Mouse (Mus musculus) ES-Bruce4 (cell line): ENCODE results near the gene Ppp6r2.

Source experiments
- EP300 ChIP-seq: IDR thresholded peaks from 2 replicates; pipeline ENCODE4 v1.6.1; 2011; ENCODE audit warnings: low read depth, low read length; ENCODE audit not compliant: insufficient read depth
- POLR2A ChIP-seq: IDR thresholded peaks from one replicate; pipeline ENCODE4 v1.8.1; 2011; ENCODE audit warnings: low read length; ENCODE audit not compliant: insufficient read depth

DNA sequence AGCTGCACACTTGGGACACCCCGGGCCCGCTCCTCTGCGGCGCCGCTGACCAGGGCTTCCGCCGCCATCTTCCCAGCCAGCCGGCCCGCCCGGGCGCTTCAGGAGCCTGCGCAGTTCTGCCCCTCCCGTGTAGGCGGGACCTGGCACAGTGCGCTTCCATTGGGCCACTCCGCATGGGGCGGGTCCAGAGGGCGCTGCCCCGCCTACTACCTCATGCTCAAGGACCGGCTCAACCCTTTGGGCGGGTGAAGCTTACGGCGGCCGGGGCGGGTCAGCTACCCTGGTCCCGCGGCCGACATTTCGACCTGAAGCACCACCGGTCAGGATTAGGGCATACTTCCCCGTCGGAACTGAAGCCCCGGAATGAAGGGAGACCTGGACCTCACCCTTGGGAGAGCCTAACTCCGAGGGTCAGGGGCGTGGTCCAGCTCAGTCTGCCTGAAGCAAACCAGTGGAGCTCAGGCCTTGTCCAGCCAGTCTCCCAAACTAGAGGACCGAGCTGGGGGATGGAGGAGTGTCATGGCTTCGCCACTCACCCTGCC is 103.9 kb downstream of the Ppp6r2 start, which contains the start of gene Sbf1:
- TF ChIP-seq POLR2A (peak; percentile 30), EP300 (no peak)
